Mouse (Mus musculus) liver, adult 2 months (tissue): ENCODE measurements around the gene Inava. TPM values are rescaled to one million over a fixed set of nuclear protein-coding genes. Genes with fewer than 3 reads are reported as not detected.

Experiments used
- DNase-seq: peaks from one replicate; pipeline ENCODE4 v3.0.0-alpha.2; 2011; ENCODE audit warnings: low read depth, low spot score; ENCODE audit errors: extremely low read depth
- H3K27ac ChIP-seq: fragments of 200-500 bp; replicated peaks from 2 replicates; pipeline ENCODE4 v1.5.1; 2012; ENCODE audit warnings: low read depth, mild to moderate bottlenecking, control low read depth, inconsistent platforms, low read length; ENCODE audit not compliant: insufficient read depth
- H3K27me3 ChIP-seq: fragments of 200-500 bp; 2 replicates; pipeline ENCODE4 v1.6.1; 2012; ENCODE audit warnings: mild to moderate bottlenecking, moderate library complexity, low read length, inconsistent platforms; ENCODE audit not compliant: control insufficient read depth, insufficient read depth
- H3K36me3 ChIP-seq: fragments of 200-500 bp; 2 replicates; pipeline ENCODE4 v1.6.1; 2012; ENCODE audit warnings: low read length, inconsistent platforms; ENCODE audit not compliant: control insufficient read depth, insufficient read depth
- H3K4me1 ChIP-seq: fragments of 200-500 bp; 2 replicates; pipeline ENCODE4 v1.6.1; 2011; ENCODE audit warnings: low read length; ENCODE audit not compliant: control insufficient read depth, insufficient read depth
- H3K4me3 ChIP-seq: fragments of 200-500 bp; 2 replicates; pipeline ENCODE4 v1.5.1; 2011; ENCODE audit warnings: low read depth, mild to moderate bottlenecking, control low read depth, low read length, moderate library complexity; ENCODE audit not compliant: insufficient read depth
- H3K79me2 ChIP-seq: fragments of 200-500 bp; 2 replicates; pipeline ENCODE4 v1.6.1; 2012; ENCODE audit warnings: inconsistent platforms, mild to moderate bottlenecking, low read length, moderate library complexity; ENCODE audit not compliant: control insufficient read depth, insufficient read depth
- H3K9ac ChIP-seq: fragments of 200-500 bp; 2 replicates; pipeline ENCODE4 v1.6.1; 2012; ENCODE audit warnings: low read depth, mild to moderate bottlenecking, control low read depth, inconsistent platforms, low read length
- CTCF ChIP-seq: fragments of 200-500 bp; IDR thresholded peaks from 2 replicates; pipeline ENCODE4 v1.5.1; 2011; ENCODE audit warnings: low read depth, low read length, control low read depth
- POLR2A ChIP-seq: fragments of 200-500 bp; IDR thresholded peaks from 2 replicates; pipeline ENCODE4 v1.6.1; 2011; ENCODE audit warnings: low read length, control low read depth; ENCODE audit not compliant: insufficient read depth; ENCODE audit errors: extremely low read depth
- WGBS: fragments of 180-500 bp; shearing (Covaris S2); methylation state at CpG from one replicate; pipeline ENCODE4 v1.1.7; 2018; 5-methylcytosine and 5-hydroxymethylcytosine counted together
- polyA plus RNA-seq: library from polyadenylated mRNA; depleted of rRNA; stranded (reverse); fragments of >200 nt; gene quantifications from 2 replicates; pipeline ENCODE4 v1.2.3, GENCODE M21; 2012
- total RNA-seq: library from RNA; depleted of rRNA; stranded (reverse); fragments of >200 nt; gene quantifications from 2 replicates; pipeline ENCODE4 v1.2.3, GENCODE M21; 2014

The Inava gene
- total and polyA plus RNA-seq, 2 experiments: 0.07 TPM; not detected in 1

- no peak for TF ChIP-seq CTCF
- no peak for TF ChIP-seq POLR2A
- Histone ChIP-seq H3K4me3 (no peak overlapping the region), H3K27me3 (no peaks in the 10 kb centered on the region), H3K9ac (no peak overlapping the region), H3K4me1 (no peaks in the 10 kb centered on the region), H3K79me2 (no peaks in the 10 kb centered on the region), H3K27ac (no peak overlapping the region), H3K36me3 (no peaks in the 10 kb centered on the region)
- DNase-seq: no peak
- 84% methylated on average over 2 of the region's 2 CpGs for WGBS
Measured at GRCm38 (mm10) chr1:136179511-136180001, 54.5 kb downstream of the Inava start.

- TF ChIP-seq POLR2A: no peak
- no peak for TF ChIP-seq CTCF
- H3K36me3 ChIP-seq: no peaks in the 10 kb centered on the region
- H3K4me3 ChIP-seq: no peak overlapping the region
- no peak for DNase-seq
- H3K79me2 ChIP-seq: no peaks in the 10 kb centered on the region
- WGBS: 61% methylated on average over 6 of the region's 6 CpGs
- H3K27ac ChIP-seq: no peak overlapping the region
- H3K9ac ChIP-seq: no peak overlapping the region
- no peaks in the 10 kb centered on the region for H3K27me3 ChIP-seq
- no peaks in the 10 kb centered on the region for H3K4me1 ChIP-seq
Measured at GRCm38 (mm10) chr1:136178741-136179140, 55.3 kb downstream of the Inava start.

DNA sequence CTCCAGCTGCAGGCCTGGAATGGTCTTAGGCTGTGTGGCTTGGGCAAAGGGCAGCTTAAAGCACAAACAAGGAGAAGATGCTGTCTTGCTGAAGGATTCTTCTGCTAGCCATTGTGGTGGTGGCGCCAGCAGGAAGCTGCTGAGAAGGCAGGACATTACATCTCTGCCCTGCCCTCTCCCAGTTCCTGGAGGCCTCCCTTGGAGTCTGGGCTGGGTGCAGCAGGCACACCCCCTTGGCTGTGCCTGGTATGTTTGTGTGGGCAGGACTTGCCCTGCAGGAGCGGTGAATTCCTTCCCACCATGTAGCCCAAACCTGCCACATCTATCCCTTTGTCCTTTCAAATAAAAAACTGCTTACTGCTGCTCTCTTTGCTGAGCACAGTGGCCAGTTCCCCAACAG is 57.0 kb downstream of the Inava start:
- no peak for DNase-seq
- Histone ChIP-seq H3K4me3 (no peak overlapping the region), H3K27ac (no peak overlapping the region), H3K79me2 (no peaks in the 10 kb centered on the region), H3K4me1 (no peaks in the 10 kb centered on the region), H3K36me3 (no peaks in the 10 kb centered on the region), H3K9ac (no peak overlapping the region), H3K27me3 (no peaks in the 10 kb centered on the region)
- WGBS: 85% methylated on average over 2 of the region's 2 CpGs
- TF ChIP-seq CTCF (no peak), POLR2A (no peak)

- Histone ChIP-seq H3K79me2 (no peaks in the 10 kb centered on the region), H3K4me3 (no peak overlapping the region), H3K27me3 (no peaks in the 10 kb centered on the region), H3K4me1 (no peaks in the 10 kb centered on the region), H3K36me3 (no peaks in the 10 kb centered on the region), H3K9ac (no peak overlapping the region), H3K27ac (no peak overlapping the region)
- WGBS: 37% methylated on average over 6 of the region's 6 CpGs
- peak; percentile 10 for DNase-seq
- TF ChIP-seq POLR2A (no peak), CTCF (peak; percentile 79)
Measured at GRCm38 (mm10) chr1:136175183-136175582, 58.9 kb downstream of the Inava start.

DNA sequence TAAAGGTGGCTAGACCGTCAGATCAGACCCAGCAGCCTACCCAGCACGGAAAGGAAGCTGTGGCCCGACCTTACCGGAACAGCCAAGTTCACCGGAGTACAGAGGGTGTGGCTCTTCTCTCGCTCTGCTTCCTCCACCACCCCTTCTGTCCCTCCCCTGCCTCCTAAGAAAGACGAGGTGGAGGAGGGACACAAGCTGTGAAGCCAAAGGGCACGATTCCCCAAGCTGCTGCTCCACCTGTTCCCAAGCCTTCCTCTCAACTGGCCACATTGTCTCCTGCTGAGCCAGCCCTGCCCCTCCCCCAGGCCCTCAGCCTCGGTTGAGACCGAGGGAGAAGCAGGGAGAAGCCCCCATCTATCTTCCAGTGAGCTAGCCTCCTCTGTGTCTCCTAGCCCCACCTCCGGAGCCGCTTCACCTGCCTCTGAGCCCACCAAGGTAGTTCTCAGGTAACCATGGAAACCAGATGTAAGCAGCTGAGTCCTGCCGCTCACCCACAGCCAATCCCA is 59.9 kb downstream of the Inava start:
- TF ChIP-seq POLR2A (no peak), CTCF (no peak)
- H3K79me2 ChIP-seq: no peaks in the 10 kb centered on the region
- DNase-seq: no peak
- H3K9ac ChIP-seq: no peak overlapping the region
- no peak overlapping the region for H3K4me3 ChIP-seq
- H3K27ac ChIP-seq: no peak overlapping the region
- WGBS: 29% methylated on average over 13 of the region's 13 CpGs
- no peaks in the 10 kb centered on the region for H3K4me1 ChIP-seq
- no peaks in the 10 kb centered on the region for H3K36me3 ChIP-seq
- no peaks in the 10 kb centered on the region for H3K27me3 ChIP-seq

GRCm38 (mm10) chr1:136172696-136173095 is 61.4 kb downstream of the Inava start:
- H3K27me3 ChIP-seq: no peaks in the 10 kb centered on the region
- no peaks in the 10 kb centered on the region for H3K36me3 ChIP-seq
- WGBS: 57% methylated on average over 12 of the region's 12 CpGs
- H3K79me2 ChIP-seq: no peaks in the 10 kb centered on the region
- TF ChIP-seq POLR2A: no peak
- no peak for TF ChIP-seq CTCF
- no peak overlapping the region for H3K27ac ChIP-seq
- no peak overlapping the region for H3K4me3 ChIP-seq
- H3K9ac ChIP-seq: no peak overlapping the region
- no peaks in the 10 kb centered on the region for H3K4me1 ChIP-seq
- no peak for DNase-seq
